Mouse (Mus musculus): ENCODE measurements around the gene Tnfaip8l1. TPM values are rescaled to one million over a fixed set of nuclear protein-coding genes. Genes with fewer than 3 reads are reported as not detected.
A peak's percentile ranks its signal among the peaks of the same experiment; 100 is the strongest.

Tnfaip8l1 gene
- polyA plus RNA-seq (2012; rRNA removed): 3.6 and 4.3 TPM in 2 replicates

DNA sequence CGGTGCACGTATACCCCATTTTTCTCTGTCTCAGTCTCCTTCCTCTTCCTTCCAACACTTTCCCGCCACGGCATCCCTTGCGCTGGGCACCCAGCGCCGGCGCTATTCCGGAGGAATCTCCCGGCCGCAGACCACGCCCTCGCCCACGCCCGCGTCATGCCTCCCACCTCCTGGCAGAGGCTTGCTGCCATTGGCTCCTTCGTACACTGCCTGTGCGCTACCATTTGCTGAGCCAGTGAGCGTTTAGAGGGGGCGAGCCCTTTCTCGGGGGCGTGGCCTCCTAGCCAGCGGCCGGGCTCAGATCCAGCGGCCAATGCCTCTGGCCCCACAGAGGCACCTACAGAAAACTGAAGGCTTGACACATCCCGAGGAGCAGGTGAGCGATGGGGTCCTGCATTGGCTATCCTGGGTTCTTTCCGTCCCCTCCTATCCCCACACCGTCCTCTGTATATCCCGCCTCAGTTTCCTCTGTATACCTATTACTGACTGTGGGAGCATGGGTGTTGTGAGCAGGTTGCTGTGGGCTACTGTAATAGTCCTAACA, at the start of gene Tnfaip8l1:
Tnfaip8l1 (plus strand) TSS at position 247 of the 544 bp plus-strand sequence.
- DNase-seq (ENCODE audit: low read depth): peak; percentile 30

DNA sequence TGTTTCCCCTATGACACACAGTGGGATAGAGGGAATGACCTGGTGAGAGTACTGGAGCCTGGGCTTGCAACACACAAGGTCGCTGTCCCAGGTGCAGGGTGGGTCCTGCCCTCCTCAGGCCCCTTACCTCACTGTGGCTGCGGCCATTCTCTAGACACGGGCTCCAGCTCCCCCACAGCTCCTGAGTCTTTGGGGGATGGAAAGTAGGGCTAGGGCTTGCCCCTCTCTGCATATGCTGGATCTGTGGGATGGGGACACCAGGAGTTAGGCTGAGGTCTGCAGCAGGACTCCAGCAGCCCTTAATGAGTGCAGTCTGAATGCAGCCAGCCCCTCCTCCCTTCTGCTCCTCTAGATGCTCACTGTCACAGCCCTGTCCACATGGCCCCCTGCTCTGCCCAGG, 49.5 kb upstream of the Tnfaip8l1 start:
- DNase-seq (ENCODE audit: low read depth): no peak

DNA sequence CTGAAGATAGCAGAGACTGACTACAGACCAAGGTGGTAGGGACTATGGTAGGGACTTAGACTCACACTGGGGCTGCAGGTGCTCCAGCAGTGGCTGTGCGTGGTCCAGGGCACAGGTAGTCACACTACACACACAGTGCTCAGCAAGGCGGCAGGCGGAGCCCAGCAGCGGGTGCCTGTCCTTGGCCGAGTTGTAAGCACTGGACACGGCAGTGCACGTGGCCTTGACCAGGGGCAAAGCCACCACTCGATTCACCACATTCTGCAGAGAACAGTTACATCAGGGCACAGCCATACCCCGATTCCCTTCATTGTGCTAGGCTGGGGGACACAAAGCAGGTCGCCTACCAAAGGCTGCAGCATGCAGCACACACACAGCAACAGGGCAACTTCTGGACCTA, 46.1 kb upstream of the Tnfaip8l1 start:
- no peak for DNase-seq (ENCODE audit: low read depth)

DNA sequence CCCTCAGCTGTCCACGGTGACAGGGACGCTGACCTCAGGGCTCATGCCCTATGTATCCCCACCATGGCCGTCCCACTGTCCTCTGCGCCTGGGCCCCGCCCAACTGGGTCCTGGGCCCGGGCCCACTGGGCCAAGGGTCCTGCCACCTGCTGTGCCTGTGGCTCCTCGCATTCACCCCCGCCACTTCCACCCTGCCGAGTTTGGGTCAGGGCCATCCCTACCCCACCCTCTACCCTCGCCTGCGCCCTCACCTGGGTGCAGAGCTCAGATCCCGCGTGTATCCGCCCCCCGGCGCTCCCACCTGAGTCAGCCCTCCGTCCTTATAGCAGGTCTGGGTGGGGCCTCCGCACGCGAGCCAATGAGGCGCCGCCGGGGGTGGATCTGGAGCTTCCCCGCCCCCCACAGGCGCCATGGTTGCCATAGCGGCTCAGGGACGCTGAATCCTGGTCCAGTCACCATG, 45.0 kb upstream of the Tnfaip8l1 start, which contains the start of gene Plin5:
Plin5 (minus strand) TSS at position 346 of the 460 bp plus-strand sequence.
- DNase-seq (ENCODE audit: low read depth): no peak

DNA sequence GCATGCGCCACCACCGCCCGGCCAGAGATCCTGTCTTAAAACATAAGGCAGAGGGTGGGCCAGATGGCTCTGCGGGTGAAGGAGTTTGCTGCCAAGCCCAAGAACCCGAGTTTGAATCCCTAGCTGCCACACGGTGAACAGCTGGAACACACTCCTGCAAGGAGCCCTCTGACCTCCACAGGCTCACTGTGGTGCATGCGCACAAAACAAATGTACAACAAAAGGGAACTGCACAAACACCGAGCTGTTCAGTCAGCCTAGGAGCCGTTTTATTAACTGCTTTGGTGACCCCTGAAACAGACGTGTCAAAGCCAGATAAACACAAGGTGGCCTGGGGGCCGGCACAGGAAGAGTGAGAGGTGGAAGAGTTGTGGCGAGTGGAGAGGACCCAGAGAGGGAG, 42.8 kb upstream of the Tnfaip8l1 start:
- DNase-seq (ENCODE audit: low read depth): no peak

DNA sequence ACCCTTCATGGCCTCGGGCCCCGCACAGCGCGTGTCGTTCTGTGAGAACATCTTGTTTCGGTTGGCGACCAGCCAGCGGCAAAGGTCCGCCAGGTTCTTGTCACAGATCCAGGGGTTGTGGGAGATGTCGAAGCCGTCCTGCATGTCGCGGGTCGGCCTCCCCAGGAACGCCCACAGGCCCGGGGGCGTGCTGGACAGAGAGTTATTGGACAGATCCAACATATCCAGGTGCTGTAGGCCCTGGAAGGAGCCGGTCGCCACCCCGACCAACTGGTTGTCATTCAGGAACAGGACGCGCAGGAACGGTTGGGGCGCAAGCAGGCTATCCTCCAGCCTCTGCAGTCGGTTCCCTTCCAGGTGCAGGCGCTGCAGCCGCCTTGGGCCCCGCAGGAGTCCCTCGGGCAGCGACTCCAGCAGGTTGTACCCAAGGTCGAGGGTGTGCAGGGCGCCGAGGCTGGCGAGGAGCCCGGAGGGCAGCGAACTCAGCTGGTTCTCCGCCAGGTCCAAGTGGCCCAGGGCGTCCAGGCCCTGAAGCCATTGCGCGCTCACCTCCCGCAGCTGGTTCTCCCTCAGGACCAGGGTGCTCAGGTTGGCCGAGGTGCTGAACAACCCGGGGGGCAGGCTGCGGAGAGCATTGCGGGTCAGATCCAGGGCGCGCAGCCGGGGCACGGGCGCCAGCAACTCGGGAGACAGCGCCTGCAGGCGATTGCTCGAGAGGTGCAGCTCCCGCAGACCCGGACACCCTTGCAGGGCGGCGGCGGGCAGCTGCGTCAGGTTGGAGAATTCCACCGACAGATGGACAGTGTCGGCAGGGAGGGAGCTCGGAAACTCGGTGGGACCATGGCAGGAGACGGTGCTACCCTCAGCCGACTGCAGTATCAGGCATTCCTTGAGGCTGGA, 42.0 kb upstream of the Tnfaip8l1 start:
- no peak for DNase-seq (ENCODE audit: low read depth)

DNA sequence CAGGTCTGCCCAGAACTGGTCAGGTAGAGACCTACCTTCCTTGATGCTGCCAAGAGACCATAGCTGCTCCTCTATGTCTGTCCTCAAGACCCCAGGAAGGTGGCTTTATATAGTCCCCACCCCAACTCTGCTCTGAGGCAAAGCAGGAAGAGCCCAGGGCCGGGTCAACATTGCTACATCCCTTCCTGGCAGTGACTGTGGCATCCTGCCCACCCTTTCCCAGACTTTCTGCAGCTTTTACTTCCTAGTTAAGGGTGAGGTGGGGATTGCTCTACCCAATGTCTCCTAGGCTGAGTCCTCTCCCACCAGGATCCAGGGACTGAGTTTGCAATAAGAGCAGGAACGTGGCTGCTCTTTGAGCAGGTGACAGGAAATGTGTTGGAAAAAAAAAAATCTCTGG, 40.5 kb upstream of the Tnfaip8l1 start, which contains the start of gene Lrg1:
Lrg1 (minus strand) TSS at position 176 of the 400 bp plus-strand sequence.
- DNase-seq (ENCODE audit: low read depth): no peak

DNA sequence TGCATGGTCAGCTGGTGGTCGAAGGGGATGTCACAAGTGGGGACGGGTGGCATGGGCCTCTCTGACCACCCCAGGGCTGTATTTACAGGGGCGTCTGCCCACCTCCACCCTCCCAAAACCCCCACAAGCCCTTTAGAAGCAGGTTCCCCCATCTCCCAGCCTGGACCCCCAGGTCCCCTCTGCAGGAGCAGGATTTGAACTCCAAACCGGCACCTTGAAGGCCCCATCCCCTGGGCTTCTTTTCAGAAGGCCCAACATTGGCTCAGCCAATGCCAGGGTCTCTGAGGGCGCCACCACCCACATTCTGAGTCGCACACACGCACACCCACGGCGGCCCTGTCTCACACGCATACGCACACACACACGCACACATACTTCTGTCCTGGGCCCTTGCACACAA, 39.1 kb upstream of the Tnfaip8l1 start:
- no peak for DNase-seq (ENCODE audit: low read depth)

DNA sequence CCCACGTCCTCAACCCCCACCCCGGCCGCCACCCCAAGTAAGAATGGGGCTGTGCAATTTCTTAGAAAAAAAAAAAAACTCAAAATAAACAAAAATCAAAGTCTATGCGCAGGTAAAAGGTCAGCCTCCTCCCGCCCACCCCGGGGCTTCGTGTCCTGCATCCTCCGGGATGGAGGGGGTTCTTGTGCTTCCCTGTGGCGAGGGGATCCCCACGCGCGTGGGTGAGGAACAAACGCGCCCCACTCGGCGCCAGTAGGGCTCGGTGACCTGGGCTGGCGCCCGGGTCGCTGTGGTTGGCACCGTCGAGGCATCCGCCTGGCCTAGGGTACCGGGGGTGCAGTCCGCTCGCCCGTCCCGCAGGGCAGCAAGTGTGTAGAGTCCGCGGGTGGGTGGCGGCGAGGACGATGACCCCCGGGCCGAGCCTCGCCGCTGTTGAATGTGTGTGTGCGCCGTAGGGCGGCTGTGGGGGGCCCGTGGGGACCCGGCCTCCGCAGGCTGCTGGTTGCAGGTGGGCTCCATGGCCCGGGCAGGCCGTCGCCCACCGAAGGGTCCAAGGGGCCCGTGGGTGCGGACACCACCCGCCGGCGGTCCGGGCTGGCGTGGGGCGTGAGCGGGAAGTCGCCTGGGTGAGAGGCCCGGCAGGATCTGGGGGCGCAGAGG, 38.5 kb upstream of the Tnfaip8l1 start:
- DNase-seq (ENCODE audit: low read depth): no peak

DNA sequence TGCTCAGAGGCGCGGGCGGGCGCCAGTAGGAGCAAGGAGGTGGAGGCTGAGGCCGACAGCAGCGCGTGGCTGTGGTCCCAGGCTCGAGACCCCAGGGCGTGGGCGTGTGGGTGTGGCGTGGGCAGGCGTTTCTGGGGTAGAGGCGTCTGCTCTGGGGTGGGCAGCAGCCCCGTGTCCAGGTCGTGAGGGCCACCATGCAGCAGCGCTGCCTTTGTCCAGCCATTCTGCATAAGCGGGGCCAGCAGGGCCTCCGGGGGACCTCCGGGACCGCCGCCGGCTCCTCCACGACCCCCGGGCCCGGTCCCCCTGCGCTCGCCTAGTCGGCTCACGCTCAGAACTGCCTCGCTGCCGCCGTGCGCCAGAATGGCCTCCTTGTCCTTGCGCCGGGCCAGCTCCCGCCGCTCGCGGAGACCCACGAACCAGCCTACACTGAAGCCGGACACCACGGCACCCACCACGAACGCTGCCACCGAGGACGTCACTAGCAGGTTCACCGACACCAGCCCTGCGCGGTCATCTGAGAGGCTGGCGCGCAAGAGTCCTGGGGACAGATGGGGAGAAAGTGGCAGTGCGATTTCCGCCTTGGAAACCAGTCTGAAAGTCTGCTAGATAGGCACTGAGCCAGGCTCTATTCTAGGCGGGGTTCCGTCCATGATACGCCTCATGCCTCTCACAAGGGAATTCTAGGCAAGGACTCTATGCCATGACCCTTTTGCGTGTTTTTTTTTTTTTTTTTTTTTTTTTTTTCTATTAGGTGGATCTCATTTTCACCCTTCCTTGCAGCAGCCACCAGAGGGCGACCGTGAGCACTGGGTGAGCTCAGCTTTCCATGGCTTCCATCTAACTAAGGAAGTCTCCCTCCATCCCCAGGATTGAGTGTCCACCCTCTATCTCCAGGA, 37.7 kb upstream of the Tnfaip8l1 start:
- no peak for DNase-seq (ENCODE audit: low read depth)

DNA sequence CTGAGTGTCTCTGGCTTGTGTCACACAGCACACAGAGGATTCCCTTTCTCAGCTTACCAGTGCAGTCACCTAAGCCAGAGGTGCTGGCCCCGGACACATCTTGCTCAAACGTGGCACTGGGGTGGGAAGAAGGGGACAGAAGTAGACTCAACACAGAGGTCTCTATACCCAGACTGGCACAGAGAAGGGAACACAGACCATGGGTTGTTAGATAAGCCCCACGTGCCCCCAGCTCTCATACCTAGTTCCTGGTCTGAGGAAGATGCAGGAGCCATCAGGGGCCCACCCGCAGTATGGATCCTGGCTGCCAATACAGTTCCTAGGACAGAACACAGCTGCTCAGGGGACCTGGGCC, 37.0 kb upstream of the Tnfaip8l1 start:
- DNase-seq (ENCODE audit: low read depth): no peak

DNA sequence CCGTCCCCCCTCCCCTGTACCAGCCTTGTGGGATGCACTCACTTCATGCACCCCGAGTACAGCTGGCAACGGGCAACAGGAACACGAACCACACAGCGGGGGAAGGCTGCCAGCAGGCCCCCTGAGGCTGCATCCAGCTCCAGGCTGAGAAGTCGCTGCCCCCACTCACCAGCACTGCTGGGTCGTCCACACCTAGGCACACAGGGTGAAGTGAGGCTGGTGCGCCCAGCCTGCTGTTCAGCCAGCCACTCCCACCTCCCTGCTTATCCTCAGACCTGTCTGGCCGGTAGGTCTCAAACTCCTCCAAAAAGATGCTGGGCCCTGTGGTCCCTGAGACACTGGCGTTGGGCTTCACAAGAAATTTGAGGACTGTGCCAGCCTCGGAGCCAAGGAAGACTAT, 36.1 kb upstream of the Tnfaip8l1 start:
- no peak for DNase-seq (ENCODE audit: low read depth)

DNA sequence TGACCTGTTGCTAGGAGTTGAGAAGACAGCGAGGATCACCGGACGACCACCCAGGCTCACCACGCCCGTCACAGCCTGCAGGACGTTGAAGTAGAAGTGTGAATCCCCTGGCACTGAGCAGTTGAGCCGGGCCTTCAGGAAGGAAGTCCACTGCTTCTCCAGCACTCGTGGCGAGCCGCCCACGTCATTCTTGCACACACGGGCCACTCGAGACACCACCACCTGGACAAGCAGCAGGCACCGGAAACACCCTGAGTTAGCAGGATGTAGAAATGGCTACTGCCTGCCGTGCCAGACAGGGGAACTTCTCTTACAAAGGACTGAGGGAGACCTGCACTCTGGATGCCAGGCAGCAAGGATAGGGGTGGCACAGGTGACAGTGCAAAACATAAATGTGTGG, 34.0 kb upstream of the Tnfaip8l1 start:
- no peak for DNase-seq (ENCODE audit: low read depth)

DNA sequence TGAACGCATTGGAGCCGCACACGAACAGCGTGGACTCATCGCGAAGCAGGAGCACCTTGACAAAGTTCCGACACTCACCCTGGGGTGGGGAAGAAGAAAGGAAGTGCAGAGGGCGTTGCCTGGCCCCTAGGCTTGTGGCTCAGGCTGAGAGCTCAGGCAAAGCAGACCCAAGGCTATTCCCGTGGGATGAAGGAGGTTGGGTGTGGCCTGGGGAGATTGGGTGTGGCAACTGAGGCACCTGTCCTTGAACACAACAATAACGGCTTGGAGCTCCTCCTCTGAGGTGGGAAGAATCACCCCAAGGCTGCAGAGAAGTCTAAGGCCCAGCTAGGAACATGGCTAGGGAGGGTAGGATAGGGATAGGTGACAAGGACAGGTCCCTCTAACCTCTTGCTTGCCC, 31.1 kb upstream of the Tnfaip8l1 start:
- DNase-seq (ENCODE audit: low read depth): no peak

DNA sequence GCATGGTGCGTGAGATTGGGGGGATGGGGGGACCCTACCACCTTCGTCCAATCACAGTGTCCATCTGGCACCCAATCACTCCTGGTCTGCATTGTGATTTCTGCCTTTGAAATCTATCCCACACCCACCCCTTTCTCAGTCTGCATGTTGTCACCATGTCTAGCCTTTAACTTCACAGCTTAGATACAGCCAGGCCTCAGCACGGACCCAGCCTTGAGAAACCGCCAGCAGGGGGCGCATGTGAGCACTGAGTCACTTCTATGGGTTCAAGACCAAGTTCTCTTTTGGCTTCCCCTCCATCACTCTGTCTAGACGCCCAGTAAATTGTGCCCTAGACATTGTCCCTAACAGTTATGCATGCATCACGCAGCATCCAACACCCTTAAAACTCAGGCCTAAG, 30.5 kb upstream of the Tnfaip8l1 start:
- DNase-seq (ENCODE audit: low read depth): no peak

DNA sequence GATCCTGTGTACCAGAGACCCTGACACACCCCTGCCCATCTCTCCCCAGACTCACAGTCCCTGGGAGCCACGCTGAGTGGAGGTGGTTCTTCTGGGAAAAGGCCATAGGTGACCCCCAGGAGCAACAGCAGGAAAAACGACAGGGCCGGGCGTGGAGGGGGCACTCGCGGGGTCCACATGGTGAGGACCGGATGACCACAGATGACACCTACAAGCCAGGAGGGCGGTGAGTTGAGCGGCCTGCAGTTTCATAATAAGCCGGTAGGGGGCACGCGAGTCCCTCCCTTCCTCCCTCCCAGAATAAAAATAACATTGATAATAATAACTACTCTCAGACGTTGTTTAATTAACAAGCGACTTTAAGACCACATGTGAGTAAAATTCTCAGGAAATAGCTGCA, 29.6 kb upstream of the Tnfaip8l1 start:
- no peak for DNase-seq (ENCODE audit: low read depth)

DNA sequence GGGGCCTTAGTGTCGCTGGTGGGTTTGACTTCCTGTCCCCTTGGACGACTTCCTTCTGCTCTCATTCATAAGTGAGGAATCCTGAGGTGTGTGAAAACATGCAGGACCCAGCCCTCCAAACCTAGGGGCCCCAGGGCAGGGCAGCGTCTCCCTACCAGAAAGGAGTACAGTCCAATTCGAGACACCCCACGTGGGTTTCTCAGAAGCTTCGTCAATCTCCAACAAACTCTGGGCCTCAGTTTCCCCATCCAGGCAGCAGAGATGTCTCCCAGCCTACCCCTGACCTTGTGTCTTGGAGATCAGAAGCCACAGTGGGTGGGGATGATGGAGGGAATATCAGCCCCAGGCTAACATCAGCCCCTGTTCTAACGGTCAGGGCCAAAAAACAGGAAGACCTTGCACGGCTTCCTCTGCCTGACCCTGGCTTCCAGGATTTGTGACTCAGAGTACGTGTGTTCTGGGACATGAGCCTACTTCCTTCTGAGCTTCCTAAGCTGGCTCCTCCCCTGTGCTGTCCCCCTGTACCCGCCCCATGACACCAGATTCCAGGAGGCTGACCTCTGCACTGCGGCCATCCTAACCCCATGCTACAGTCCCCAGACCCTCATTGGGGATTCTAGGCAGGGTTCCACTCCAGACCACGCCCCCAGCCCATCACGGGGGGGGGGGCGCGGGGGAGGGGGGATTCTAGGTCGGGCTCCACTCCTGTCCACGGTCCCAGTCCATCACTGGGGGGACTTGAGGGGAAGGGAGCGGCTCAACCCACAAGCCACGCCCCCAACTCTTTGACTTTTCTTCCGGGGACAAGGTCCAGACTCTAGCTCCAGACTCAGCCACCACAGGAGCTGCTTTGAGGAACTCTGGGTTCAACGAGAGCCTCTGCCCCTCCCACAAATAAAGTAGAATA, 28.6 kb upstream of the Tnfaip8l1 start:
- no peak for DNase-seq (ENCODE audit: low read depth)

DNA sequence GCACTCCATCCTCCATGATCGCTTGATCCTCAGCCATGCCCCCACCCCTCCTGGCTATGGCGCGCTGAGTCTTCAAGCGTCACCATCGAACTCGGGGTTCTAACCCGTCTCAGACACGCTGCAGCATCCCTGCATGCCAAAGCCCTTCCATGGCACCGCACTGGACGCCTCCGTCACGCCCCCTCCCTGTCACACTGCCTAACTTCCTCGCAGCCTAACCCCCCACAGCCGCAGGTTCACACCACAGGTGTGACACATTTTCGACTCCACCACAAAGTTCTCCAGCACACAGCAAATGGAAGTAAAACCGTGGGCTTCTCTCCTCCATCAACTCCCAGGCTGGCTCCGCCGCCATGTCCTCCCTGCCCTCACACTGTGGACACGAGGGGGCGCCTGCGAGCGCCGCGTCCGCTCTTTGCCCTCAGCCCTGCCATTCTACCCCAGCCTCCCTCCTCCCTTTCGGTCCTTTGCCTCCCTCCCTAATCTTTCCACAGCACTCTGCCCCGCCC, 27.8 kb upstream of the Tnfaip8l1 start:
- no peak for DNase-seq (ENCODE audit: low read depth)

DNA sequence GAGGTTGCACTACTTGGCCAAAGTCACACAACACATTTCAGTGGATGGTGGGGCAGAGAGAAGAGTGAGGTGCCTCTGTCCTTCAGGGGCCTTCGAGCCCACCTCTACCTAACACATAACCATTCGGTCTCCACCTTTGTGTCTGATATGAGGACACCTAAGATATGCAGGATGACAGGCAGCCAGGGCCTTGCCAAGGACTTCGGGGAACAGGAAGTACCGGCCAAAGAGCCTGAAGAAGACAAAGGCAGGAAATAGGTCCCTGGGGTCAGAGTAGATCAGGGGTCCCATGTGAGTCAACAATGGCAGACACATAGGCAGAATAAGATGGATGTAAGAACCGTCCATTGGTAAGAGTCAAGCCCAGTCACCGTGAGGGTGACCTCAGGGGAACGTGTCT, 25.7 kb upstream of the Tnfaip8l1 start:
- DNase-seq (ENCODE audit: low read depth): no peak

DNA sequence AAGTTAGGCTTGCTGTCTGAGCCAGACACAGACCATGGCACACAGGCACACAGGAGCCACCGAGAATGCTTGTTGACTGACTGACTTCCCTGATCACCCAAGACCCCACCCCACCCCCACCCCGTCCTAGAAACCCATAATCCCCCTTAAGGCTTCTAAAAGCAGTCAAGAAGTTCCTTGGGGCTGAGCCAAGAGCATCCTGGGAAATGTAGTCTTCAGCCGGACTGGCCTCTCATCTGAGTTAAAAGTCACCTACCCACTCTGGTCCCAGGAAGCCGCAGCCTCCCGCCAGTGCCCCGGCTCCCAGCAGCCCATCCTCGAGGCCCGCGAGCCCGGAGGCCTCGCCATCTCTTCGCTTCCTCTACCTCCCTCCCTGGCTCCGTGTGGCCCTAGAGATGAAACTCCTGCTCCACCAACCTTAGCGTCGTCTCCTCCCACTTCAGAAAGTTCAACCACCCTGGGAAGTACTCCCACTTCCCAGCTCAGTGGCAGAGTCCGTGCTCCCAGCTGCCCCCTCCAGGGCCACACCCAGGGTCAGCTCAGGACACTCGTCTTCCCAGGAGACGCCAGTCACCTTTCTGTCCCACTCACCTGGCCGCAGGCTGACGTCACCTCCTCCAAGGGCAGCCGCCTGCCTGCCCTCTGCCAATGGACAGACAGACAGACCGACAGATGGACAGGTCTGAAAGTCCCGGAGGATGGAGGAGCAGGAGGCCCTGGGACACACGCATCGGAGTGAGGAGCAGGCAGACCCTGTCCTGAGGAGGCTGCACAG, 24.3 kb upstream of the Tnfaip8l1 start:
- DNase-seq (ENCODE audit: low read depth): no peak

Data from gonadal fat pad, adult 2 months (tissue).